Mouse (Mus musculus) MEL (cell line): ENCODE measurements at regions not wholly inside any gene's neighbourhood (a gene's known extent, or its start where the extent isn't known, plus 50 kb on each side); places are given as distances from the start of the nearest gene placed in this dataset.

Source experiments
- DNase-seq: peaks from one replicate; pipeline ENCODE4 v3.0.0; 2011; ENCODE audit warnings: low read depth, low spot score
- H3K27ac ChIP-seq: 2 replicates; pipeline ENCODE4 v1.5.1; 2012; ENCODE audit warnings: low read depth, mild to moderate bottlenecking, control low read depth, low read length, moderate library complexity; ENCODE audit not compliant: control insufficient read depth
- H3K27me3 ChIP-seq, 2 experiments: fragments of 150-350 bp in 1 of 2; sonication (generic) in 1 of 2; 2 replicates each; pipeline ENCODE4 v1.6.1; 2012; ENCODE audit warnings: low read length in 2 of 2, mild to moderate bottlenecking in 2 of 2, improper control_type of control experiment in 1 of 2, moderate library complexity in 1 of 2; ENCODE audit not compliant: insufficient read depth in 2 of 2, control insufficient read depth in 1 of 2
- H3K36me3 ChIP-seq, 2 experiments: 2 replicates each; pipeline ENCODE4 v1.6.1; 2012 to 2014; ENCODE audit warnings: low read length in 2 of 2, improper control_type of control experiment in 1 of 2, inconsistent platforms in 1 of 2, mild to moderate bottlenecking in 1 of 2; ENCODE audit not compliant: insufficient read depth in 2 of 2, control insufficient read depth in 1 of 2
- H3K4me1 ChIP-seq, 2 experiments: fragments of 150-350 bp in 1 of 2; sonication (generic) in 1 of 2; 2 replicates each; pipeline ENCODE4 v1.6.1; 2012; ENCODE audit warnings: low read length in 2 of 2, improper control_type of control experiment in 1 of 2, mild to moderate bottlenecking in 1 of 2; ENCODE audit not compliant: insufficient read depth in 2 of 2, control insufficient read depth in 1 of 2
- H3K4me3 ChIP-seq, 2 experiments: fragments of 150-350 bp in 1 of 2; sonication (generic) in 1 of 2; 2 replicates each; pipeline ENCODE4 v1.5.1; 2012; ENCODE audit warnings: low read depth in 2 of 2, low read length in 2 of 2, mild to moderate bottlenecking in 2 of 2, moderate library complexity in 2 of 2, control low read depth in 1 of 2, improper control_type of control experiment in 1 of 2; ENCODE audit not compliant: control insufficient read depth in 1 of 2, insufficient read depth in 1 of 2
- H3K79me2 ChIP-seq: 2 replicates; pipeline ENCODE4 v1.6.1; 2012; ENCODE audit warnings: mild to moderate bottlenecking, low read length, moderate library complexity; ENCODE audit not compliant: control insufficient read depth, poor library complexity, insufficient read depth
- H3K9ac ChIP-seq: 2 replicates; pipeline ENCODE4 v1.6.1; 2012; ENCODE audit warnings: low read depth, mild to moderate bottlenecking, control low read depth, low read length, moderate library complexity; ENCODE audit not compliant: control insufficient read depth, poor library complexity, severe bottlenecking
- H3K9me3 ChIP-seq: fragments of 150-350 bp; sonication (generic); replicated peaks from 2 replicates; pipeline ENCODE4 v1.6.1; 2012; ENCODE audit warnings: mild to moderate bottlenecking, low read length, improper control_type of control experiment, moderate library complexity; ENCODE audit not compliant: insufficient read depth
- BHLHE40 ChIP-seq: IDR thresholded peaks from 2 replicates; pipeline ENCODE4 v1.6.1; 2012; ENCODE audit warnings: low read depth, mild to moderate bottlenecking, inconsistent platforms, low read length, improper control_type of control experiment, borderline replicate concordance
- CHD1 ChIP-seq: IDR thresholded peaks from 2 replicates; pipeline ENCODE4 v1.6.1; 2012; ENCODE audit warnings: low read depth, mild to moderate bottlenecking, inconsistent platforms, low read length, improper control_type of control experiment
- CHD2 ChIP-seq: IDR thresholded peaks from 2 replicates; pipeline ENCODE4 v1.6.1; 2011; ENCODE audit warnings: low read length, improper control_type of control experiment
- CTCF ChIP-seq, 3 experiments: IDR thresholded peaks in 2 of 3; conservative IDR thresholded peaks in 1 of 3; 2 replicates each; pipeline ENCODE4 v1.5.1; 2011 to 2012; ENCODE audit warnings: low read length in 3 of 3, low read depth in 2 of 3, mild to moderate bottlenecking in 2 of 3, improper control_type of control experiment in 1 of 3, inconsistent platforms in 1 of 3, mixed read lengths in 1 of 3, moderate library complexity in 1 of 3; ENCODE audit not compliant: control insufficient read depth in 1 of 3, insufficient read depth in 1 of 3, poor library complexity in 1 of 3, severe bottlenecking in 1 of 3
- E2F4 ChIP-seq: IDR thresholded peaks from 2 replicates; pipeline ENCODE4 v1.6.1; 2011; ENCODE audit warnings: low read depth, low read length, improper control_type of control experiment, borderline replicate concordance
- ELF1 ChIP-seq: IDR thresholded peaks from 2 replicates; pipeline ENCODE4 v1.6.1; 2014; ENCODE audit warnings: low read depth, mild to moderate bottlenecking, inconsistent platforms, low read length, improper control_type of control experiment, moderate library complexity
- ETS1 ChIP-seq: IDR thresholded peaks from 2 replicates; pipeline ENCODE4 v1.6.1; 2012; ENCODE audit warnings: low read depth, mild to moderate bottlenecking, inconsistent platforms, low read length, improper control_type of control experiment, moderate library complexity
- GABPA ChIP-seq: IDR thresholded peaks from 2 replicates; pipeline ENCODE4 v1.6.1; 2012; ENCODE audit warnings: low read depth, mild to moderate bottlenecking, inconsistent platforms, low read length, improper control_type of control experiment, moderate library complexity
- GATA1 ChIP-seq: IDR thresholded peaks from 2 replicates; pipeline ENCODE4 v1.6.1; 2011; ENCODE audit warnings: low read depth, low read length, improper control_type of control experiment
- HCFC1 ChIP-seq: IDR thresholded peaks from 2 replicates; pipeline ENCODE4 v1.6.1; 2012; ENCODE audit warnings: low read depth, mild to moderate bottlenecking, inconsistent platforms, low read length, improper control_type of control experiment, moderate library complexity
- JUND ChIP-seq: IDR thresholded peaks from 2 replicates; pipeline ENCODE4 v1.6.1; 2011; ENCODE audit warnings: low read depth, mild to moderate bottlenecking, improper control_type of control experiment, low read length
- KAT2A ChIP-seq: conservative IDR thresholded peaks from 2 replicates; pipeline ENCODE4 v1.6.1; 2012; ENCODE audit warnings: low read depth, low read length, improper control_type of control experiment, inconsistent platforms
- MAFK ChIP-seq: IDR thresholded peaks from 2 replicates; pipeline ENCODE4 v1.6.1; 2011; ENCODE audit warnings: low read depth, mild to moderate bottlenecking, low read length, improper control_type of control experiment, borderline replicate concordance
- MAZ ChIP-seq: IDR thresholded peaks from 2 replicates; pipeline ENCODE4 v1.6.1; 2012; ENCODE audit warnings: low read depth, mild to moderate bottlenecking, inconsistent platforms, low read length, improper control_type of control experiment
- MXI1 ChIP-seq: IDR thresholded peaks from 2 replicates; pipeline ENCODE4 v1.6.1; 2011; ENCODE audit warnings: mild to moderate bottlenecking, low read depth, low read length, improper control_type of control experiment
- MYB ChIP-seq: IDR thresholded peaks from 2 replicates; pipeline ENCODE4 v1.6.1; 2011; ENCODE audit warnings: mild to moderate bottlenecking, low read depth, low read length, improper control_type of control experiment
- MYC ChIP-seq: IDR thresholded peaks from 2 replicates; pipeline ENCODE4 v1.6.1; 2011; ENCODE audit warnings: low read depth, mild to moderate bottlenecking, low read length, improper control_type of control experiment, moderate library complexity
- NRF1 ChIP-seq: IDR thresholded peaks from 2 replicates; pipeline ENCODE4 v1.6.1; 2014; ENCODE audit warnings: low read depth, mild to moderate bottlenecking, inconsistent platforms, low read length, improper control_type of control experiment, moderate library complexity; ENCODE audit not compliant: poor library complexity, insufficient read depth, severe bottlenecking
- POLR2AphosphoS2 ChIP-seq: IDR thresholded peaks from 2 replicates; pipeline ENCODE4 v1.6.1; 2011; ENCODE audit warnings: low read length, improper control_type of control experiment
- POLR2AphosphoS5 ChIP-seq: IDR thresholded peaks from 2 replicates; pipeline ENCODE4 v1.6.1; 2012; ENCODE audit warnings: low read depth, borderline replicate concordance, mild to moderate bottlenecking, inconsistent platforms, low read length, moderate library complexity, mixed read lengths
- RCOR1 ChIP-seq: IDR thresholded peaks from 2 replicates; pipeline ENCODE4 v1.6.1; 2012; ENCODE audit warnings: low read depth, mild to moderate bottlenecking, inconsistent platforms, low read length, improper control_type of control experiment
- SIN3A ChIP-seq: IDR thresholded peaks from 2 replicates; pipeline ENCODE4 v1.6.1; 2012; ENCODE audit warnings: low read length, improper control_type of control experiment, inconsistent platforms
- SMC3 ChIP-seq: IDR thresholded peaks from 2 replicates; pipeline ENCODE4 v1.6.1; 2011; ENCODE audit warnings: low read depth, low read length, improper control_type of control experiment
- TAL1 ChIP-seq: IDR thresholded peaks from 2 replicates; pipeline ENCODE4 v1.6.1; 2012; ENCODE audit warnings: mild to moderate bottlenecking, inconsistent platforms, low read length, moderate library complexity, mixed read lengths
- TBP ChIP-seq: IDR thresholded peaks from 2 replicates; pipeline ENCODE4 v1.8.0; 2011; ENCODE audit warnings: low read depth, low read length, improper control_type of control experiment
- TCF12 ChIP-seq: IDR thresholded peaks from 2 replicates; pipeline ENCODE4 v1.6.1; 2014; ENCODE audit warnings: low read depth, mild to moderate bottlenecking, inconsistent platforms, low read length, improper control_type of control experiment, moderate library complexity
- USF1 ChIP-seq: IDR thresholded peaks from 2 replicates; pipeline ENCODE4 v1.6.1; 2014; ENCODE audit warnings: low read depth, mild to moderate bottlenecking, inconsistent platforms, low read length, improper control_type of control experiment, moderate library complexity
- USF2 ChIP-seq, 2 experiments: IDR thresholded peaks; 2 replicates each; pipeline ENCODE4 v1.6.1; 2011 to 2012; ENCODE audit warnings: improper control_type of control experiment in 2 of 2, low read length in 2 of 2, borderline replicate concordance in 1 of 2, inconsistent platforms in 1 of 2, low read depth in 1 of 2, mild to moderate bottlenecking in 1 of 2; ENCODE audit not compliant: insufficient read depth in 1 of 2
- ZKSCAN1 ChIP-seq: IDR thresholded peaks from 2 replicates; pipeline ENCODE4 v1.6.1; 2012; ENCODE audit warnings: low read depth, mild to moderate bottlenecking, inconsistent platforms, low read length, improper control_type of control experiment, moderate library complexity
- ZMIZ1 ChIP-seq: IDR thresholded peaks from 2 replicates; pipeline ENCODE4 v1.6.1; 2012; ENCODE audit warnings: low read depth, mild to moderate bottlenecking, inconsistent platforms, low read length, improper control_type of control experiment, moderate library complexity
- ZNF384 ChIP-seq: IDR thresholded peaks from 2 replicates; pipeline ENCODE4 v1.6.1; 2012; ENCODE audit warnings: low read depth, mild to moderate bottlenecking, inconsistent platforms, low read length, improper control_type of control experiment

GRCm38 (mm10) chr16:74526521-74526920, 114.9 kb upstream of the Robo2 start:
- no peak overlapping the region for H3K27ac ChIP-seq
- H3K4me1 ChIP-seq = peaks cover 2 to 6% of the 10 kb centered on the region in 2 experiments; a peak in 1 of 4 replicates
- H3K4me3 ChIP-seq = no peak overlapping the region
- no peak for DNase-seq
- H3K79me2 ChIP-seq = no peaks in the 10 kb centered on the region
- 0 out of 2 replicates have a peak, but pooled peaks have one; percentile 9 for TF ChIP-seq ZNF384
- no peak for TF ChIP-seq SIN3A
- no peaks in the 10 kb centered on the region for H3K9me3 ChIP-seq
- H3K27me3 ChIP-seq = no peaks in the 10 kb centered on the region
- no peak overlapping the region for H3K9ac ChIP-seq
- H3K36me3 ChIP-seq = no peaks in the 10 kb centered on the region; a peak in 1 of 4 replicates

DNA sequence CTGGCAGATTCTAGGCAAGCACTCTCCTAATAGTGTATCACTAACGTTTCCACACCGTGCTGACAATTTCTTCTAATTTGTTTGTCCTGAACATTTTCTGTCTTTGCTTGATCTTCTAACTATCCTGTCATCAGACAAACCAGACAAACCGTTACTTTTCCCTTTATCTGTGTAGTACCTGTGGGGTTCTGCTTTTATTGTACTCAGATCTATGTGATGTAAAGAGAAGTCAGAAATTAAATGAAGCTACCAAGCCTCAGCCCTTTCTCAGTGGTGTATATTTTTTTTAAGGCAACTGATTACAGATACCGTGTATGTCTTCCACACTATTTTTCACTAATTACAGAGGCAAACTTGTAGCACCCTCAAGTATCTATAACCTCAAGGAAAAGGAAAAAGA, 108.9 kb upstream of the Robo2 start:
- peak; percentile 44 for DNase-seq
- H3K79me2 ChIP-seq = no peaks in the 10 kb centered on the region
- H3K27me3 ChIP-seq = no peaks in the 10 kb centered on the region
- H3K4me1 ChIP-seq = peaks cover 0 to 13% of the 10 kb centered on the region in 2 experiments; a peak in 2 of 4 replicates
- peak overlapping the region in 1 of 2 experiments; percentile 39; a peak in 2 of 4 replicates for H3K4me3 ChIP-seq
- peaks cover 0 to 11% of the 10 kb centered on the region in 2 experiments; a peak in 2 of 4 replicates for H3K36me3 ChIP-seq
- H3K9ac ChIP-seq = no peak overlapping the region
- peak overlapping the region; percentile 69 for H3K27ac ChIP-seq
- no peaks in the 10 kb centered on the region for H3K9me3 ChIP-seq
- TF ChIP-seq POLR2AphosphoS5 (no peak), ELF1 (no peak), E2F4 (no peak), GABPA (no peak), CHD1 (no peak), CTCF (IDR thresholded peaks at IDR 0.05 in 2 of 3, conservative IDR thresholded peaks at IDR 0.05 in 1 of 3; ENCODE audit: control insufficient read depth in 1 of 3, insufficient read depth in 1 of 3, low read depth in 2 of 3, low read length in 3 of 3, poor library complexity in 1 of 3, severe bottlenecking in 1 of 3) (no peak), USF1 (no peak), GATA1 (0 out of 2 replicates have a peak, but pooled peaks have one; percentile 40), MYB (peak; percentile 55), NRF1 (no peak), HCFC1 (no peak), TBP (no peak), MYC (no peak), POLR2AphosphoS2 (no peak), ZKSCAN1 (no peak), JUND (no peak), ZMIZ1 (no peak), RCOR1 (no peak), KAT2A (no peak), USF2 (IDR thresholded peaks at IDR 0.05; ENCODE audit: borderline replicate concordance in 1 of 2, insufficient read depth in 1 of 2, low read depth in 1 of 2, low read length in 2 of 2) (no peak), SMC3 (no peak), CHD2 (no peak), ETS1 (peak; percentile 33; the same call in 1 of the 2 replicates), SIN3A (peak; percentile 47; the same call in 1 of the 2 replicates), MAFK (no peak), MAZ (no peak), MXI1 (no peak), TAL1 (no peak), ZNF384 (peak; percentile 81), TCF12 (peak; percentile 59), BHLHE40 (no peak)
